Mouse (Mus musculus) intestine, postnatal 0 days (tissue): ENCODE results near the gene Pdyn. TPM values are rescaled to one million over a fixed set of nuclear protein-coding genes. Genes with fewer than 3 reads are reported as not detected.
A peak's percentile ranks its signal among the peaks of the same experiment; 100 is the strongest.

Experiments
- ATAC-seq: fragments of 200-750 bp; cut with Nextera tagmentation; 2 replicates; pipeline ENCODE4 v1.8.0; 2017; ENCODE audit warnings: mild to moderate bottlenecking, moderate TSS enrichment, moderate library complexity
- H3K27ac ChIP-seq: fragments of 300-500 bp; sonication (generic); 2 replicates; pipeline ENCODE4 v1.5.1; 2014; ENCODE audit warnings: mild to moderate bottlenecking, low read depth, low read length, moderate library complexity
- H3K27me3 ChIP-seq: fragments of 300-500 bp; sonication (generic); replicated peaks from 2 replicates; pipeline ENCODE4 v1.6.1; 2014; ENCODE audit warnings: low read length, mixed read lengths; ENCODE audit not compliant: control insufficient read depth, insufficient read depth
- H3K36me3 ChIP-seq: fragments of 300-500 bp; sonication (generic); 2 replicates; pipeline ENCODE4 v1.6.1; 2014; ENCODE audit warnings: mild to moderate bottlenecking, moderate library complexity; ENCODE audit not compliant: control insufficient read depth, insufficient read depth
- H3K4me1 ChIP-seq: fragments of 300-500 bp; sonication (generic); replicated peaks from 2 replicates; pipeline ENCODE4 v1.6.1; 2014; ENCODE audit warnings: antibody characterized with exemption, low read length, mixed read lengths; ENCODE audit not compliant: control insufficient read depth, insufficient read depth
- H3K4me2 ChIP-seq: fragments of 300-500 bp; sonication (generic); replicated peaks from 2 replicates; pipeline ENCODE4 v1.6.1; 2014; ENCODE audit warnings: low read depth, mild to moderate bottlenecking, moderate library complexity
- H3K4me3 ChIP-seq: fragments of 300-500 bp; sonication (generic); 2 replicates; pipeline ENCODE4 v1.5.1; 2014; ENCODE audit warnings: low read depth, low read length
- H3K9ac ChIP-seq: fragments of 300-500 bp; sonication (generic); 2 replicates; pipeline ENCODE4 v1.6.1; 2014; ENCODE audit warnings: mild to moderate bottlenecking, low read depth, low read length
- H3K9me3 ChIP-seq: fragments of 300-500 bp; sonication (generic); 2 replicates; pipeline ENCODE4 v1.6.1; 2016; ENCODE audit warnings: mixed run types; ENCODE audit not compliant: control insufficient read depth
- CTCF ChIP-seq: sonication (generic); IDR thresholded peaks from 2 replicates; pipeline ENCODE4 v1.5.1; 2016; ENCODE audit warnings: low read depth, mild to moderate bottlenecking, control low read depth, antibody characterized with exemption, moderate library complexity
- WGBS: fragments of 180-500 bp; shearing (Covaris S2); extraction: QIAGEN DNeasy Blood & Tissue Kit; methylation state at CpG from one replicate; pipeline ENCODE4 v1.1.7; 2014; 5-methylcytosine and 5-hydroxymethylcytosine counted together
- polyA plus RNA-seq: library from polyadenylated mRNA; unstranded; fragments of >200 nt; fragmentation: Nextera tagmentation; extraction: Ambion mirVana; gene quantifications from 2 replicates; pipeline ENCODE4 v1.2.1, GENCODE M21; 2015

The Pdyn gene
- polyA plus RNA-seq, 1 experiment from 2014 or later, result 1.2 TPM

- no peak overlapping the region for H3K27ac ChIP-seq
- no peaks in the 10 kb centered on the region for H3K9me3 ChIP-seq
- 57% methylated on average over 10 of the region's 10 CpGs for WGBS
- no peak overlapping the region for H3K4me3 ChIP-seq
- no peaks in the 10 kb centered on the region for H3K36me3 ChIP-seq
- TF ChIP-seq CTCF, result no peak
- ATAC-seq, result no peak
- no peak overlapping the region for H3K9ac ChIP-seq
- no peaks in the 10 kb centered on the region for H3K27me3 ChIP-seq
- no peaks in the 10 kb centered on the region for H3K4me1 ChIP-seq
- H3K4me2 ChIP-seq, result no peak overlapping the region
Measured at GRCm38 (mm10) chr2:129686908-129687307, 12.7 kb downstream of the Pdyn start.

- no peak overlapping the region for H3K4me3 ChIP-seq
- TF ChIP-seq CTCF, result no peak
- no peaks in the 10 kb centered on the region for H3K27me3 ChIP-seq
- H3K4me2 ChIP-seq, result no peak overlapping the region
- WGBS, result 64% methylated on average over 4 of the region's 4 CpGs
- ATAC-seq, result no peak
- H3K36me3 ChIP-seq, result no peaks in the 10 kb centered on the region
- H3K9ac ChIP-seq, result no peak overlapping the region
- no peaks in the 10 kb centered on the region for H3K9me3 ChIP-seq
- H3K27ac ChIP-seq, result no peak overlapping the region
- H3K4me1 ChIP-seq, result no peaks in the 10 kb centered on the region
Measured at GRCm38 (mm10) chr2:129684014-129684413, 15.6 kb downstream of the Pdyn start.

GRCm38 (mm10) chr2:129680236-129680635 is 19.4 kb downstream of the Pdyn start:
- Histone ChIP-seq H3K4me2 (no peak overlapping the region), H3K27ac (no peak overlapping the region), H3K4me3 (no peak overlapping the region), H3K9ac (no peak overlapping the region), H3K27me3 (no peaks in the 10 kb centered on the region), H3K36me3 (no peaks in the 10 kb centered on the region), H3K4me1 (no peaks in the 10 kb centered on the region), H3K9me3 (no peaks in the 10 kb centered on the region)
- ATAC-seq, result no peak
- no peak for TF ChIP-seq CTCF
- 86% methylated on average over 3 of the region's 3 CpGs for WGBS

GRCm38 (mm10) chr2:129679066-129679465 is 20.6 kb downstream of the Pdyn start:
- 74% methylated on average over 5 of the region's 5 CpGs for WGBS
- H3K27me3 ChIP-seq, result no peaks in the 10 kb centered on the region

GRCm38 (mm10) chr2:129677664-129678063 is 22.0 kb downstream of the Pdyn start:
- H3K9me3 ChIP-seq, result no peaks in the 10 kb centered on the region
- no peaks in the 10 kb centered on the region for H3K27me3 ChIP-seq
- no peak overlapping the region for H3K27ac ChIP-seq
- no peaks in the 10 kb centered on the region for H3K36me3 ChIP-seq
- ATAC-seq, result no peak
- H3K4me1 ChIP-seq, result no peaks in the 10 kb centered on the region
- TF ChIP-seq CTCF, result no peak
- no peak overlapping the region for H3K4me3 ChIP-seq
- H3K4me2 ChIP-seq, result no peak overlapping the region
- WGBS, result 41% methylated on average over 2 of the region's 2 CpGs
- H3K9ac ChIP-seq, result no peak overlapping the region

More at GRCm38 (mm10) chr2:129679066-129679465, 20.6 kb downstream of the Pdyn start:
- Histone ChIP-seq H3K9me3 (no peaks in the 10 kb centered on the region), H3K36me3 (no peaks in the 10 kb centered on the region), H3K27ac (no peak overlapping the region), H3K4me2 (no peak overlapping the region), H3K9ac (no peak overlapping the region), H3K4me3 (no peak overlapping the region), H3K4me1 (no peaks in the 10 kb centered on the region)
- ATAC-seq, result no peak
- TF ChIP-seq CTCF, result no peak

- H3K4me1 ChIP-seq, result no peaks in the 10 kb centered on the region
- H3K27ac ChIP-seq, result no peak overlapping the region
- ATAC-seq, result 0 out of 2 replicates have a peak, but pooled peaks have one; percentile 36
- peak; percentile 98 for TF ChIP-seq CTCF
- no peaks in the 10 kb centered on the region for H3K27me3 ChIP-seq
- no peak overlapping the region for H3K4me2 ChIP-seq
- H3K36me3 ChIP-seq, result no peaks in the 10 kb centered on the region
- 26% methylated on average over 13 of the region's 13 CpGs for WGBS
- H3K4me3 ChIP-seq, result no peak overlapping the region
- H3K9ac ChIP-seq, result no peak overlapping the region
- no peaks in the 10 kb centered on the region for H3K9me3 ChIP-seq
Measured at GRCm38 (mm10) chr2:129674935-129675634, 24.6 kb downstream of the Pdyn start.

- WGBS, result 77% methylated on average over 4 of the region's 4 CpGs
- no peak for ATAC-seq
- Histone ChIP-seq H3K4me3 (no peak overlapping the region), H3K36me3 (no peaks in the 10 kb centered on the region), H3K9ac (no peak overlapping the region), H3K4me1 (no peaks in the 10 kb centered on the region), H3K9me3 (no peaks in the 10 kb centered on the region), H3K27me3 (no peaks in the 10 kb centered on the region), H3K4me2 (no peak overlapping the region), H3K27ac (no peak overlapping the region)
- TF ChIP-seq CTCF, result no peak
Measured at GRCm38 (mm10) chr2:129671911-129672310, 27.7 kb downstream of the Pdyn start.
